Comparison of ENCODE assay signal across 37 mouse cellular contexts in the genomic region with DNA sequence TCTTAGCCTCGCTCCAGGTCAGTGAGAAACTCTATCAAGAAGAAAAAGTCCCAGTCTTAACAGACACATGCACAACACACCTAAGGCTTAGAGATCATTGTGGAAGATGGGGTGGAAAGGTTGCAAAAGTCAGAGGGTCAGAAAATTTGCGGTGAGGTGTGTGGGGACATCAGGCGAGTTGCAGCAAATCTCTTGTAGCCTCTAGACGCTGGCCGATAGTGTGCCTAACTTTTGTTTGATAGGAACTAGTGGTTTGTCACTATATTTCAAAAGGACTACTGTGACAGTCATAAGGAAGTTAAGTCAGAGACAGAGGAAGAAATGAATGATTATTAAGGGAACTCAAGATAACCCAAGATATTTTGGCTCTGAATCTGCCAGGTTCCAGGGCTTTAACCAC. TPM values are rescaled to one million over a fixed set of nuclear protein-coding genes. Genes with fewer than 3 reads are reported as not detected.
DNase-seq lines count a peak whose midpoint lies in the region; ATAC-seq lines count a peak whose summit lies in the region.
"Had no signal": no experiment of that assay in that cellular context is flagged by ENCODE, and none has a peak within 500 bp of the region (broad histone marks: within the 10 kb centered on the region; RNA-seq: fewer than 3 reads in every experiment).

No protein-coding gene starts in this region.

- H3K4me1 ChIP-seq in forebrain, embryonic 11.5 days (replicated peaks; ENCODE audit: control insufficient read depth, insufficient read depth, low read length): peaks cover 9% of the 10 kb centered on the region; the same call in 1 of the 2 replicates
- H3K4me1 ChIP-seq in forebrain, embryonic 16.5 days (replicated peaks; ENCODE audit: control insufficient read depth, insufficient read depth, low read length): peaks cover 13% of the 10 kb centered on the region
- peaks cover 20% of the 10 kb centered on the region for H3K4me1 ChIP-seq in intestine, embryonic 16.5 days (ENCODE audit: control insufficient read depth, insufficient read depth, low read length)
- peaks cover 15% of the 10 kb centered on the region for H3K4me1 ChIP-seq in stomach, embryonic 15.5 days
- H3K4me1 ChIP-seq: megakaryocyte, embryonic 14.5 days had no signal

- no peak overlapping the region for H3K27ac ChIP-seq in forebrain, embryonic 11.5 days (ENCODE audit: low read depth, low read length)
- no peak overlapping the region for H3K27ac ChIP-seq in forebrain, embryonic 16.5 days (ENCODE audit: low read length)
- H3K27ac ChIP-seq in intestine, embryonic 16.5 days (ENCODE audit: low read length): peak overlapping the region; percentile 90
- peak overlapping the region; percentile 87 for H3K27ac ChIP-seq in stomach, embryonic 15.5 days
- H3K27ac ChIP-seq: forebrain, embryonic 10.5 days; heart, embryonic 10.5 days; heart, embryonic 15.5 days; hindbrain, embryonic 12.5 days; hindbrain, postnatal 0 days; kidney, postnatal 0 days; liver, embryonic 15.5 days; midbrain, embryonic 13.5 days; neural tube, embryonic 13.5 days had no signal

- H3K9me3 ChIP-seq in forebrain, embryonic 11.5 days (ENCODE audit: control insufficient read depth, low read length): no peaks in the 10 kb centered on the region
- no peaks in the 10 kb centered on the region for H3K9me3 ChIP-seq in forebrain, embryonic 16.5 days (ENCODE audit: control insufficient read depth, low read length)
- no peaks in the 10 kb centered on the region for H3K9me3 ChIP-seq in intestine, embryonic 16.5 days (ENCODE audit: control insufficient read depth, low read length)
- H3K9me3 ChIP-seq in stomach, embryonic 15.5 days: no peaks in the 10 kb centered on the region
- H3K9me3 ChIP-seq: embryonic facial prominence, embryonic 13.5 days; forebrain, embryonic 10.5 days; G1E; heart, embryonic 10.5 days; heart, embryonic 15.5 days; hindbrain, embryonic 12.5 days; liver, embryonic 15.5 days; megakaryocyte, embryonic 14.5 days; midbrain, embryonic 13.5 days; neural tube, embryonic 13.5 days had no signal

- WGBS in forebrain, embryonic 11.5 days: 93% methylated on average over 5 of the region's 5 CpGs
- WGBS in forebrain, embryonic 16.5 days: 96% methylated on average over 5 of the region's 5 CpGs
- 88% methylated on average over 5 of the region's 5 CpGs for WGBS in intestine, embryonic 16.5 days
- 86% methylated on average over 5 of the region's 5 CpGs for WGBS in stomach, embryonic 15.5 days

- H3K4me2 ChIP-seq in forebrain, embryonic 11.5 days (ENCODE audit: low read depth, low read length, severe bottlenecking): no peak overlapping the region
- H3K4me2 ChIP-seq in forebrain, embryonic 16.5 days (ENCODE audit: low read length): no peak overlapping the region
- peak overlapping the region; percentile 29 for H3K4me2 ChIP-seq in intestine, embryonic 16.5 days (ENCODE audit: low read depth, low read length)
- H3K4me2 ChIP-seq in stomach, embryonic 15.5 days: no peak overlapping the region
- H3K4me2 ChIP-seq: embryonic facial prominence, embryonic 13.5 days; heart, embryonic 15.5 days; hindbrain, embryonic 12.5 days; liver, embryonic 15.5 days; midbrain, embryonic 13.5 days; neural tube, embryonic 13.5 days had no signal

- intact Hi-C loops in left cerebral cortex, postnatal 4 days (cut with DNase I): loop anchor here (10.0 kb wide), 1 partner anchor 123 kb away; a partner anchor contains a TSS

- ATAC-seq in forebrain, embryonic 11.5 days (replicated peaks; ENCODE audit: low FRiP score): no peak
- no peak for ATAC-seq in forebrain, embryonic 16.5 days
- ATAC-seq in intestine, embryonic 16.5 days: no peak
- no peak for ATAC-seq in stomach, embryonic 15.5 days (ENCODE audit: insufficient read depth, low FRiP score, low read depth)
- ATAC-seq: midbrain, embryonic 13.5 days had no signal

- no peaks in the 10 kb centered on the region for H3K36me3 ChIP-seq in forebrain, embryonic 11.5 days (ENCODE audit: control insufficient read depth, insufficient read depth, low read length)
- H3K36me3 ChIP-seq in forebrain, embryonic 16.5 days (ENCODE audit: control insufficient read depth, insufficient read depth): no peaks in the 10 kb centered on the region
- no peaks in the 10 kb centered on the region for H3K36me3 ChIP-seq in intestine, embryonic 16.5 days (ENCODE audit: control insufficient read depth, insufficient read depth, low read length)
- H3K36me3 ChIP-seq in stomach, embryonic 15.5 days: no peaks in the 10 kb centered on the region
- H3K36me3 ChIP-seq: embryonic facial prominence, embryonic 13.5 days; forebrain, embryonic 10.5 days; G1E; heart, embryonic 10.5 days; heart, embryonic 15.5 days; hindbrain, embryonic 12.5 days; liver, embryonic 15.5 days; midbrain, embryonic 13.5 days; neural tube, embryonic 13.5 days had no signal

- peak; percentile 13 for DNase-seq in forebrain, embryonic 11.5 days (ENCODE audit: low spot score)
- DNase-seq in 416B (ENCODE audit: low read depth): peak; percentile 58
- DNase-seq in spleen, postnatal 36 days (ENCODE audit: low spot score in 2 of 2): no peak
- no peak for DNase-seq in layer of hippocampus, adult 9-11 months
- DNase-seq in left cerebral cortex, postnatal 4 days: no peak
- DNase-seq: adrenal gland, adult 8-10 months; forebrain, postnatal 0 days; heart, postnatal 36 days; kidney, adult 2 months; layer of hippocampus, postnatal 36 days; liver; right cerebral cortex, postnatal 4 days; thymus, adult 18-20 months had no signal

- no peak overlapping the region for H3K9ac ChIP-seq in forebrain, embryonic 11.5 days (ENCODE audit: low read length)
- no peak overlapping the region for H3K9ac ChIP-seq in forebrain, embryonic 16.5 days (replicated peaks; ENCODE audit: low read depth, low read length)
- H3K9ac ChIP-seq in intestine, embryonic 16.5 days (ENCODE audit: low read depth, low read length): peak overlapping the region; percentile 26; the same call in 1 of the 2 replicates
- H3K9ac ChIP-seq in stomach, embryonic 15.5 days: no peak overlapping the region
- H3K9ac ChIP-seq: embryonic facial prominence, embryonic 13.5 days; forebrain, postnatal 0 days; heart, embryonic 15.5 days; hindbrain, embryonic 12.5 days; liver, embryonic 15.5 days; midbrain, embryonic 13.5 days; neural tube, embryonic 13.5 days had no signal

- no peaks in the 10 kb centered on the region for H3K27me3 ChIP-seq in forebrain, embryonic 11.5 days (ENCODE audit: control insufficient read depth, insufficient read depth, low read length)
- no peaks in the 10 kb centered on the region for H3K27me3 ChIP-seq in forebrain, embryonic 16.5 days (replicated peaks; ENCODE audit: control insufficient read depth, insufficient read depth, low read length)
- H3K27me3 ChIP-seq in intestine, embryonic 16.5 days (replicated peaks; ENCODE audit: control insufficient read depth, insufficient read depth, low read length): no peaks in the 10 kb centered on the region
- H3K27me3 ChIP-seq in stomach, embryonic 15.5 days (replicated peaks): no peaks in the 10 kb centered on the region
- H3K27me3 ChIP-seq: embryonic facial prominence, embryonic 13.5 days; heart, embryonic 15.5 days; hindbrain, embryonic 12.5 days; liver, embryonic 15.5 days; midbrain, embryonic 13.5 days; neural tube, embryonic 13.5 days had no signal

- H3K4me3 ChIP-seq in forebrain, embryonic 11.5 days (ENCODE audit: low read depth, low read length): no peak overlapping the region
- H3K4me3 ChIP-seq in forebrain, embryonic 16.5 days (replicated peaks; ENCODE audit: low read length): no peak overlapping the region
- H3K4me3 ChIP-seq in intestine, embryonic 16.5 days (ENCODE audit: low read length): peak overlapping the region; percentile 18
- no peak overlapping the region for H3K4me3 ChIP-seq in stomach, embryonic 15.5 days (replicated peaks)
- H3K4me3 ChIP-seq: embryonic facial prominence, embryonic 13.5 days; forebrain, embryonic 10.5 days; heart, embryonic 10.5 days; heart, embryonic 15.5 days; hindbrain, embryonic 12.5 days; liver, embryonic 15.5 days; megakaryocyte, embryonic 14.5 days; midbrain, embryonic 13.5 days; neural tube, embryonic 13.5 days had no signal

RNA-seq across cellular contexts. Expression of a gene that starts 14.7 kb away (rescaled TPM):
- 24.3 and 27.0 TPM in 2 replicates for polyA plus RNA-seq in forebrain, embryonic 11.5 days (2014; fragmentation: Nextera tagmentation; extraction: Ambion mirVana)
- 9.5 and 13.3 TPM in 2 replicates for polyA plus RNA-seq in forebrain, embryonic 16.5 days (2015; fragmentation: Nextera tagmentation; extraction: Ambion mirVana)
- 376 and 422 TPM in 2 replicates for polyA plus RNA-seq in intestine, embryonic 16.5 days (2015; fragmentation: Nextera tagmentation; extraction: Ambion mirVana)
- polyA plus RNA-seq in stomach, embryonic 15.5 days (2015; fragmentation: Nextera tagmentation; extraction: Ambion mirVana): 503 and 642 TPM in 2 replicates
- total RNA-seq in left cerebral cortex, postnatal 4 days (2021): 10 to 100 TPM; 13.1 to 20.7 TPM
- total RNA-seq: G1E had no signal
- polyA plus RNA-seq: G1E had no signal

RNA-seq across cellular contexts. Expression of a gene that starts 19.0 kb away (rescaled TPM):
- polyA plus RNA-seq in forebrain, embryonic 11.5 days (2014; fragmentation: Nextera tagmentation; extraction: Ambion mirVana): not detected in 2 replicates
- not detected in 2 replicates for polyA plus RNA-seq in forebrain, embryonic 16.5 days (2015; fragmentation: Nextera tagmentation; extraction: Ambion mirVana)
- polyA plus RNA-seq in intestine, embryonic 16.5 days (2015; fragmentation: Nextera tagmentation; extraction: Ambion mirVana): 13.2 and 16.0 TPM in 2 replicates
- polyA plus RNA-seq in stomach, embryonic 15.5 days (2015; fragmentation: Nextera tagmentation; extraction: Ambion mirVana): 4.5 and 6.5 TPM in 2 replicates
- not detected for total RNA-seq in left cerebral cortex, postnatal 4 days (2021)
- total RNA-seq: adrenal gland, adult 8-10 months; adrenal gland, postnatal 4 days; common myeloid progenitor, adult 5-6 weeks; forebrain, postnatal 0 days; G1E; gastrocnemius, postnatal 4 days; heart, postnatal 36 days; hindbrain, postnatal 0 days; layer of hippocampus, adult 8-10 months; layer of hippocampus, postnatal 36 days; left cerebral cortex, postnatal 10 days had no signal
- polyA plus RNA-seq: embryonic facial prominence, embryonic 13.5 days; forebrain, embryonic 10.5 days; forebrain, postnatal 0 days; G1E; heart, embryonic 10.5 days; heart, embryonic 15.5 days; hindbrain, embryonic 12.5 days; hindbrain, postnatal 0 days; kidney, adult 2 months; limb, embryonic 11.5 days; liver, embryonic 15.5 days; lung, postnatal 0 days; midbrain, embryonic 13.5 days; neural tube, embryonic 13.5 days; spleen, adult 2 months had no signal

RNA-seq across cellular contexts. Expression of a gene that starts 23.8 kb away (rescaled TPM):
- 0.69 and 1.9 TPM in 2 replicates for polyA plus RNA-seq in forebrain, embryonic 11.5 days (2014; fragmentation: Nextera tagmentation; extraction: Ambion mirVana)
- polyA plus RNA-seq in forebrain, embryonic 16.5 days (2015; fragmentation: Nextera tagmentation; extraction: Ambion mirVana): 0.65 and 1.3 TPM in 2 replicates
- 3.6 and 4.0 TPM in 2 replicates for polyA plus RNA-seq in intestine, embryonic 16.5 days (2015; fragmentation: Nextera tagmentation; extraction: Ambion mirVana)
- 13.0 and 13.6 TPM in 2 replicates for polyA plus RNA-seq in stomach, embryonic 15.5 days (2015; fragmentation: Nextera tagmentation; extraction: Ambion mirVana)
- 1 to 10 TPM; 3.3 to 6.2 TPM for total RNA-seq in left cerebral cortex, postnatal 4 days (2021)
- total RNA-seq: G1E had no signal
- polyA plus RNA-seq: forebrain, embryonic 10.5 days; G1E; neural tube, embryonic 13.5 days had no signal

RNA-seq across cellular contexts. Expression of a gene that starts 25.7 kb away (rescaled TPM):
- not detected in 2 replicates for polyA plus RNA-seq in forebrain, embryonic 11.5 days (2014; fragmentation: Nextera tagmentation; extraction: Ambion mirVana)
- not detected in 2 replicates for polyA plus RNA-seq in forebrain, embryonic 16.5 days (2015; fragmentation: Nextera tagmentation; extraction: Ambion mirVana)
- polyA plus RNA-seq in intestine, embryonic 16.5 days (2015; fragmentation: Nextera tagmentation; extraction: Ambion mirVana): not detected in 2 replicates
- not detected in 2 replicates for polyA plus RNA-seq in stomach, embryonic 15.5 days (2015; fragmentation: Nextera tagmentation; extraction: Ambion mirVana)
- not detected for total RNA-seq in left cerebral cortex, postnatal 4 days (2021)
- total RNA-seq: adrenal gland, adult 8-10 months; adrenal gland, postnatal 4 days; common myeloid progenitor, adult 5-6 weeks; forebrain, postnatal 0 days; G1E; gastrocnemius, adult 8-10 months; gastrocnemius, postnatal 4 days; heart, postnatal 36 days; hindbrain, postnatal 0 days; layer of hippocampus, adult 8-10 months; layer of hippocampus, postnatal 36 days; left cerebral cortex, postnatal 10 days had no signal
- polyA plus RNA-seq: embryonic facial prominence, embryonic 13.5 days; forebrain, embryonic 10.5 days; forebrain, postnatal 0 days; G1E; heart, embryonic 10.5 days; heart, embryonic 15.5 days; hindbrain, embryonic 12.5 days; hindbrain, postnatal 0 days; kidney, adult 2 months; kidney, postnatal 0 days; limb, embryonic 11.5 days; liver, embryonic 15.5 days; lung, postnatal 0 days; midbrain, embryonic 13.5 days; neural tube, embryonic 13.5 days; spleen, adult 2 months had no signal

RNA-seq across cellular contexts. Expression of a gene that starts 26.5 kb away (rescaled TPM):
- not detected in 2 replicates for polyA plus RNA-seq in forebrain, embryonic 11.5 days (2014; fragmentation: Nextera tagmentation; extraction: Ambion mirVana)
- not detected in 2 replicates for polyA plus RNA-seq in forebrain, embryonic 16.5 days (2015; fragmentation: Nextera tagmentation; extraction: Ambion mirVana)
- polyA plus RNA-seq in intestine, embryonic 16.5 days (2015; fragmentation: Nextera tagmentation; extraction: Ambion mirVana): 0.17 and 0.42 TPM in 2 replicates
- 0.61 and 2.8 TPM in 2 replicates for polyA plus RNA-seq in stomach, embryonic 15.5 days (2015; fragmentation: Nextera tagmentation; extraction: Ambion mirVana)
- under 1 TPM; 0.30 to 0.46 TPM for total RNA-seq in left cerebral cortex, postnatal 4 days (2021)
- total RNA-seq: adrenal gland, postnatal 4 days; common myeloid progenitor, adult 5-6 weeks; G1E; gastrocnemius, adult 8-10 months; hindbrain, postnatal 0 days had no signal
- polyA plus RNA-seq: embryonic facial prominence, embryonic 13.5 days; forebrain, embryonic 10.5 days; forebrain, postnatal 0 days; G1E; heart, embryonic 10.5 days; heart, embryonic 15.5 days; hindbrain, embryonic 12.5 days; hindbrain, postnatal 0 days; limb, embryonic 11.5 days; liver, embryonic 15.5 days; midbrain, embryonic 13.5 days; neural tube, embryonic 13.5 days had no signal

Comparison
In these comparisons a context has a peak if more than half of its experiments do, and no peak if none do; other contexts are left out.
1. DNase-seq: peak in forebrain, embryonic 11.5 days (single experiment) and 416B (single experiment); none in spleen, postnatal 36 days (0 of 2), layer of hippocampus, adult 9-11 months (single experiment) and left cerebral cortex, postnatal 4 days (single experiment).
2. H3K27ac ChIP-seq: peak in intestine, embryonic 16.5 days (single experiment) and stomach, embryonic 15.5 days (single experiment); none in forebrain, embryonic 11.5 days (single experiment) and forebrain, embryonic 16.5 days (single experiment).
3. RNA of a gene that starts 14.7 kb away (polyA plus RNA-seq): 503 to 642 TPM in stomach, embryonic 15.5 days and 376 to 422 TPM in intestine, embryonic 16.5 days; 24.3 to 27.0 TPM in forebrain, embryonic 11.5 days and 9.5 to 13.3 TPM in forebrain, embryonic 16.5 days; every median in the first group is over 10 times any median in the second.